In the genomic region with DNA sequence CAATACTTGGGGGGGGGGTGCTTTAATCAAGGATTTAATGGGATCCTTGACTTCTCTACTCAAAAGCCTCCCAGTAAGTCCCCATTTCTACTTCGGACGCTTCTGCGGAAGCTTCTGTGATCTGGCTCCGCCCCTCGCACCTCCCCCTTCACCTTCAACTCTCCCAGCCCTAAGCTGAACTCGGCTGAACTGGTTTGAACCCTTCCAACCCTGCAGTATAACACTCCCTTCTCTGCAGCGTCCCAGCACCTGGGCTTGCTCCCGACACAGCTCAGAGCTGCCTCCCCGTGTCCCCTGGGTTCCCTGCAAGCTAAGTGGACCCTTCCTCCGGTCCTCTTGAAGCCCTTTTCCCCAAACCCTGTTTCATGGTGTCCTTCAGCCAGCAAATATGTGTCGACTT, we compare ENCODE assay signal across 8 mouse cellular contexts.
DNase-seq lines count a peak whose midpoint lies in the region; ATAC-seq lines count a peak whose summit lies in the region.

No protein-coding gene starts in this region.

- H3K36me3 ChIP-seq in stomach, embryonic 16.5 days (ENCODE audit: control insufficient read depth, insufficient read depth, low read length), result no peaks in the 10 kb centered on the region

- no peak overlapping the region for H3K27ac ChIP-seq in stomach, embryonic 16.5 days (ENCODE audit: low read length)

- H3K9ac ChIP-seq in stomach, embryonic 16.5 days (ENCODE audit: low read length), result no peak overlapping the region

- H3K4me3 ChIP-seq in stomach, embryonic 16.5 days (replicated peaks; ENCODE audit: low read length), result peak overlapping the region; percentile 32

- intact Hi-C loops in heart, postnatal 14 days (cut with DNase I), result loop anchor here (2.0 to 5.0 kb wide), 3 partner anchors 36 to 100 kb away; a partner anchor contains a TSS

- H3K4me2 ChIP-seq in stomach, embryonic 16.5 days (ENCODE audit: low read depth, low read length), result peak overlapping the region; percentile 56

- 0 out of 2 replicates have a peak, but pooled peaks have one; percentile 52 for ATAC-seq in erythroid progenitor cell, adult 5-6 weeks (replicated peaks; ENCODE audit: low FRiP score, poor library complexity, severe bottlenecking)
- ATAC-seq in megakaryocyte progenitor cell, adult 5-6 weeks (replicated peaks; ENCODE audit: poor library complexity), result peak; percentile 92
- peak; percentile 88 for ATAC-seq in stomach, embryonic 16.5 days (ENCODE audit: insufficient read depth, low FRiP score)

- H3K4me1 ChIP-seq in stomach, embryonic 16.5 days (ENCODE audit: control insufficient read depth, insufficient read depth, low read length), result peaks cover 10% of the 10 kb centered on the region; the same call in 1 of the 2 replicates

- H3K27me3 ChIP-seq in stomach, embryonic 16.5 days (ENCODE audit: control insufficient read depth, insufficient read depth, low read length), result no peaks in the 10 kb centered on the region

- WGBS in stomach, embryonic 16.5 days, result 3% methylated on average over 11 of the region's 11 CpGs

- H3K9me3 ChIP-seq in stomach, embryonic 16.5 days (replicated peaks; ENCODE audit: control insufficient read depth, low read length), result no peaks in the 10 kb centered on the region

- DNase-seq in ovary, adult 18-20 months (ENCODE audit: low spot score), result peak; percentile 17
- no peak for DNase-seq in ovary, postnatal 14 days (ENCODE audit: low spot score)
- peak; percentile 56 to 69 for DNase-seq in heart, postnatal 14 days
- peak; percentile 94 for DNase-seq in kidney, postnatal 36 days
- no peak for DNase-seq in layer of hippocampus, postnatal 14 days (ENCODE audit: low spot score in 2 of 2)

Comparison
In these comparisons a context has a peak if more than half of its experiments do, and no peak if none do; other contexts are left out.
1. DNase-seq: peak in ovary, adult 18-20 months (single experiment), heart, postnatal 14 days (2 of 2) and kidney, postnatal 36 days (2 of 2); none in ovary, postnatal 14 days (single experiment) and layer of hippocampus, postnatal 14 days (0 of 2).
2. Peak in every context shown above with its lines, with median percentiles within 50 percentile points of each other: ATAC-seq.